Mouse (Mus musculus): ENCODE measurements around the gene Prrc2c. TPM values are rescaled to one million over a fixed set of nuclear protein-coding genes. Genes with fewer than 3 reads are reported as not detected.
"Not testable (repeated sequence)": the region's sequence is repeated elsewhere in the genome, so short reads cannot be mapped to it uniquely, and the experiment has no call there.

Gene Prrc2c
- polyA plus RNA-seq, 1 experiment from 2014 or later = 52.3 TPM

- no peak overlapping the region for H3K27ac ChIP-seq
- H3K36me3 ChIP-seq = no peaks in the 10 kb centered on the region
- no peak overlapping the region for H3K9ac ChIP-seq
- DNase-seq = no peak
- H3K9me3 ChIP-seq (replicated peaks) = no peaks in the 10 kb centered on the region
- no peak for ATAC-seq (ENCODE audit: low read depth)
- no peak overlapping the region for H3K4me3 ChIP-seq (replicated peaks)
- H3K27me3 ChIP-seq = no peaks in the 10 kb centered on the region
- H3K4me1 ChIP-seq (replicated peaks) = no peaks in the 10 kb centered on the region
- 54% methylated on average over 3 of the region's 3 CpGs for WGBS (ENCODE audit: insufficient replicate concordance)
- no peak overlapping the region for H3K4me2 ChIP-seq
Observed at GRCm38 (mm10) chr1:162636516-162636915, 103.8 kb downstream of the Prrc2c start.

- H3K27ac ChIP-seq; H3K27me3 ChIP-seq; H3K9ac ChIP-seq; H3K9me3 ChIP-seq (replicated peaks); DNase-seq; H3K4me2 ChIP-seq; H3K36me3 ChIP-seq; H3K4me3 ChIP-seq (replicated peaks); H3K4me1 ChIP-seq (replicated peaks); ATAC-seq (ENCODE audit: low read depth): not testable (repeated sequence)
- 47% methylated on average over 1 of the region's 1 CpGs for WGBS (ENCODE audit: insufficient replicate concordance)
Observed at GRCm38 (mm10) chr1:162635291-162635931, 104.9 kb downstream of the Prrc2c start.

- WGBS (ENCODE audit: insufficient replicate concordance) = 80% methylated on average over 15 of the region's 15 CpGs
- not testable (repeated sequence) for ATAC-seq (ENCODE audit: low read depth); H3K4me1 ChIP-seq (replicated peaks); H3K9ac ChIP-seq; H3K36me3 ChIP-seq; H3K27ac ChIP-seq; H3K27me3 ChIP-seq; DNase-seq; H3K4me2 ChIP-seq; H3K4me3 ChIP-seq (replicated peaks); H3K9me3 ChIP-seq (replicated peaks)
Observed at GRCm38 (mm10) chr1:162628326-162628725, 112.0 kb downstream of the Prrc2c start.

- DNase-seq; H3K27ac ChIP-seq; H3K9me3 ChIP-seq (replicated peaks); H3K27me3 ChIP-seq; H3K4me3 ChIP-seq (replicated peaks); H3K36me3 ChIP-seq; H3K4me1 ChIP-seq (replicated peaks); H3K4me2 ChIP-seq; H3K9ac ChIP-seq; ATAC-seq (ENCODE audit: low read depth): not testable (repeated sequence)
- WGBS (ENCODE audit: insufficient replicate concordance) = 79% methylated on average over 4 of the region's 4 CpGs
Observed at GRCm38 (mm10) chr1:162627821-162628220, 112.5 kb downstream of the Prrc2c start.

GRCm38 (mm10) chr1:162625229-162625628, 115.1 kb downstream of the Prrc2c start:
- H3K36me3 ChIP-seq = no peaks in the 10 kb centered on the region
- H3K4me1 ChIP-seq (replicated peaks) = no peaks in the 10 kb centered on the region
- 32% methylated on average over 7 of the region's 7 CpGs for WGBS (ENCODE audit: insufficient replicate concordance)
- H3K9me3 ChIP-seq (replicated peaks) = no peaks in the 10 kb centered on the region
- H3K4me2 ChIP-seq = no peak overlapping the region
- H3K4me3 ChIP-seq (replicated peaks) = no peak overlapping the region
- H3K9ac ChIP-seq = no peak overlapping the region
- DNase-seq (no peak), ATAC-seq (ENCODE audit: low read depth) (no peak)
- H3K27ac ChIP-seq = no peak overlapping the region
- no peaks in the 10 kb centered on the region for H3K27me3 ChIP-seq

- ATAC-seq (ENCODE audit: low read depth) = no peak
- 12% methylated on average over 4 of the region's 4 CpGs for WGBS (ENCODE audit: insufficient replicate concordance)
Observed at GRCm38 (mm10) chr1:162623895-162624294, 116.5 kb downstream of the Prrc2c start.

More at GRCm38 (mm10) chr1:162623895-162624294, 116.5 kb downstream of the Prrc2c start:
- no peak overlapping the region for H3K4me3 ChIP-seq (replicated peaks)
- no peak for DNase-seq
- H3K36me3 ChIP-seq = no peaks in the 10 kb centered on the region
- no peak overlapping the region for H3K27ac ChIP-seq
- H3K4me1 ChIP-seq (replicated peaks) = no peaks in the 10 kb centered on the region
- H3K9me3 ChIP-seq (replicated peaks) = no peaks in the 10 kb centered on the region
- H3K9ac ChIP-seq = no peak overlapping the region
- H3K4me2 ChIP-seq = no peak overlapping the region
- H3K27me3 ChIP-seq = no peaks in the 10 kb centered on the region

Small RNA genes lying within 50 kb of the gene (microRNA-seq; reads per million reads assigned to microRNA genes)
- not detected for gene Gm27616

Other genes starting within 250 kb of the Prrc2c start
- gene Mettl13, start 192.0 kb downstream of the Prrc2c start, polyA plus RNA-seq (2015; fragmentation: Nextera tagmentation; extraction: Ambion mirVana) = 15.1 and 17.3 TPM in 2 replicates
- 15.5 and 20.4 TPM in 2 replicates for gene Vamp4, start 170.0 kb downstream of the Prrc2c start, polyA plus RNA-seq (2015; fragmentation: Nextera tagmentation; extraction: Ambion mirVana)
- not detected in 2 replicates for gene Myoc, start 101.4 kb downstream of the Prrc2c start, polyA plus RNA-seq (2015; fragmentation: Nextera tagmentation; extraction: Ambion mirVana)
- not detected in 2 replicates for gene Myocos, start 82.3 kb downstream of the Prrc2c start, polyA plus RNA-seq (2015; fragmentation: Nextera tagmentation; extraction: Ambion mirVana)
- 1.6 TPM in 2 replicates for gene Fmo4, start 73.4 kb upstream of the Prrc2c start, polyA plus RNA-seq (2015; fragmentation: Nextera tagmentation; extraction: Ambion mirVana)
- gene Fmo1, start 126.1 kb upstream of the Prrc2c start, polyA plus RNA-seq (2015; fragmentation: Nextera tagmentation; extraction: Ambion mirVana) = 7.4 and 7.8 TPM in 2 replicates
- gene Fmo2, start 158.2 kb upstream of the Prrc2c start, polyA plus RNA-seq (2015; fragmentation: Nextera tagmentation; extraction: Ambion mirVana) = 0.08 and 0.29 TPM in 2 replicates
- gene Fmo6, start 197.0 kb upstream of the Prrc2c start, polyA plus RNA-seq (2015; fragmentation: Nextera tagmentation; extraction: Ambion mirVana) = not detected in 2 replicates
- gene Fmo3, start 244.0 kb upstream of the Prrc2c start, polyA plus RNA-seq (2015; fragmentation: Nextera tagmentation; extraction: Ambion mirVana) = not detected in 2 replicates